Mouse (Mus musculus) lung, postnatal 0 days (tissue): ENCODE data around the gene Bphl. TPM values are rescaled to one million over a fixed set of nuclear protein-coding genes. Genes with fewer than 3 reads are reported as not detected.

Experiments
- ATAC-seq: fragments of 200-750 bp; cut with Nextera tagmentation; 2 replicates; pipeline ENCODE4 v1.8.0; 2017; ENCODE audit warnings: moderate library complexity
- DNase-seq: peaks from one replicate; pipeline ENCODE4 v3.0.0-alpha.2; 2016; ENCODE audit warnings: low spot score
- H3K27ac ChIP-seq: fragments of 300-500 bp; sonication (generic); 2 replicates; pipeline ENCODE4 v1.5.1; 2014; ENCODE audit warnings: antibody characterized with exemption, mild to moderate bottlenecking, low read length, mixed read lengths
- H3K27me3 ChIP-seq: fragments of 300-500 bp; sonication (generic); replicated peaks from 2 replicates; pipeline ENCODE4 v1.6.1; 2014; ENCODE audit warnings: low read length, mixed read lengths; ENCODE audit not compliant: insufficient read depth
- H3K36me3 ChIP-seq: fragments of 300-500 bp; sonication (generic); 2 replicates; pipeline ENCODE4 v1.6.1; 2014; ENCODE audit warnings: low read length, mixed read lengths; ENCODE audit not compliant: insufficient read depth
- H3K4me1 ChIP-seq: fragments of 300-500 bp; sonication (generic); 2 replicates; pipeline ENCODE4 v1.6.1; 2014; ENCODE audit warnings: antibody characterized with exemption, low read depth, low read length, mixed read lengths; ENCODE audit not compliant: insufficient read depth
- H3K4me2 ChIP-seq: fragments of 300-500 bp; sonication (generic); replicated peaks from 2 replicates; pipeline ENCODE4 v1.6.1; 2014; ENCODE audit warnings: low read depth, mild to moderate bottlenecking, low read length, moderate library complexity, mixed read lengths
- H3K4me3 ChIP-seq: fragments of 300-500 bp; sonication (generic); 2 replicates; pipeline ENCODE4 v1.5.1; 2014; ENCODE audit warnings: low read depth, low read length
- H3K9ac ChIP-seq: fragments of 300-500 bp; sonication (generic); replicated peaks from 2 replicates; pipeline ENCODE4 v1.6.1; 2014; ENCODE audit warnings: low read depth, mild to moderate bottlenecking
- H3K9me3 ChIP-seq: fragments of 300-500 bp; sonication (generic); 2 replicates; pipeline ENCODE4 v1.6.1; 2016; ENCODE audit warnings: low read length, mixed read lengths
- CTCF ChIP-seq: IDR thresholded peaks from 2 replicates; pipeline ENCODE4 v1.5.1; 2016; ENCODE audit warnings: antibody characterized with exemption, mild to moderate bottlenecking
- EP300 ChIP-seq: IDR thresholded peaks from 2 replicates; pipeline ENCODE4 v1.6.1; 2016; ENCODE audit warnings: antibody characterized with exemption, mild to moderate bottlenecking, control low read depth
- whole genome bisulfite sequencing: fragments of 180-500 bp; shearing (Covaris S2); extraction: QIAGEN DNeasy Blood & Tissue Kit; methylation state at CpG from one replicate; pipeline ENCODE4 v1.1.7; 2014; 5-methylcytosine and 5-hydroxymethylcytosine counted together
- polyA plus RNA-seq: library from polyadenylated mRNA; unstranded; fragments of >200 nt; fragmentation: Nextera tagmentation; extraction: Ambion mirVana; gene quantifications from 2 replicates; pipeline ENCODE4 v1.2.1, GENCODE M21; 2015

Gene Bphl
- polyA plus RNA-seq, 1 experiment from 2014 or later = 55.3 TPM

DNA sequence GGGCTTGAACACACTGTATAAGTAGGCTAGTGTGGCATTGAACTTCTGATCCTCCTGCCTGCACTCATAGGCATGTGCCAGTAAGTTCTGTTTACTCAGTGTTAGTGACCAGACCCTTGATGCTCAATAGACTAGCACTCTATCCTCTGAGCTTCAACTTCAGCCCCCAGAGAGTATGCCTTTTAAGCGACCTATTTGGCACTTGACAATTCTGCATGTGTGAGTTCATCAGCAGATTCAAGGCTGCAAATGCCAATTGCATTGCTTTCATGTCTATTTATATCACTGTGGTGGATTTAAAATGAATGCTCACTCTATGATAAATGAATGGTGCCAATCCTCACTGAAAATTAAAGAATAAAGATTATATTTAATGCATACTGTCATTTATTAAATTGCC is 68.0 kb downstream of the Bphl start:
- no peak overlapping the region for H3K9ac ChIP-seq
- H3K4me1 ChIP-seq = no peaks in the 10 kb centered on the region
- H3K9me3 ChIP-seq = no peaks in the 10 kb centered on the region
- H3K4me3 ChIP-seq = no peak overlapping the region
- TF ChIP-seq CTCF = no peak
- TF ChIP-seq EP300 = no peak
- no peak overlapping the region for H3K4me2 ChIP-seq
- no peaks in the 10 kb centered on the region for H3K36me3 ChIP-seq
- H3K27ac ChIP-seq = no peak overlapping the region
- ATAC-seq = no peak
- no peak for DNase-seq
- 42% methylated on average over 1 of the region's 1 CpGs for WGBS
- no peaks in the 10 kb centered on the region for H3K27me3 ChIP-seq

DNA sequence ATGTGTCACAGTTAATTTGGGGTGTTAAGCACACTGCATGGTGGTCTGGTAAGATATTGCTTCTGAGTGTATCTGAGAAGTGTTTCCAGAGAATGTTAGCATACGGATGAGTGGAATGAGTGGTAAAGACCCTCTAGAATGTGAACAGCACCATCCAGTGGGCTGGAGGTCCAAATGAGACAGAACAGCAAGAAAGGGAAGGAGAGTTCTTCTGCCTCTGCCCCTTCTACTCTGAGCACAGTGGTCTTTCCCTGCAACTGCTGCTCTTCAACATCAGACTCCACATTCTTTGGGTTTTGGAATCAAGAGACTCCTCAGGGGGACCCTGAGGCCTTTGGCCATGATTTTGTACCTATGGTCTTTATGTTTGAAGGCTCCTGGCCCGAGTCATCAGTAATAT is 68.9 kb downstream of the Bphl start:
- H3K27me3 ChIP-seq = no peaks in the 10 kb centered on the region
- no peak overlapping the region for H3K4me3 ChIP-seq
- H3K9me3 ChIP-seq = no peaks in the 10 kb centered on the region
- 82% methylated on average over 2 of the region's 2 CpGs for WGBS
- no peak for DNase-seq
- TF ChIP-seq CTCF (peak; percentile 21; the same call in 1 of the 2 replicates), EP300 (no peak)
- H3K9ac ChIP-seq = no peak overlapping the region
- no peak for ATAC-seq
- no peaks in the 10 kb centered on the region for H3K36me3 ChIP-seq
- H3K27ac ChIP-seq = no peak overlapping the region
- no peaks in the 10 kb centered on the region for H3K4me1 ChIP-seq
- no peak overlapping the region for H3K4me2 ChIP-seq

DNA sequence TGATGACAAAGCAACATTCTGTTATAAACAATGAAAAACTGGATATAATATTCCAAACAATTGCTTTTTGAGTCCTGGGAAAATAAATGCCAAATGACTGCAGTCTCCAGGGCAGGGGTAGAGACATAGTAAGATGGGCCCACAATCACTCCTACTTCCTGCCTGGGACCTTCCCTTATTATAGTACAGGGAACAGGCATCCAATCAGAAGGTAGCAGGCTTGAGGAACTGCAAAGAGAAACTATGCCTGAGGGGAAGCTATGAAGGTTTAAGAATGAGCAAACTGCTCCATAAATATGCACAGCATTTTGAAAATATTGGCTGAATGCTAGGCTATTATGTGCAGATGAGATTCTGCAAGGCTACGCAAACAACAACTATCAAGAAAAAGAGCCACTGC is 69.6 kb downstream of the Bphl start:
- Histone ChIP-seq H3K27me3 (no peaks in the 10 kb centered on the region), H3K9ac (no peak overlapping the region), H3K27ac (no peak overlapping the region), H3K4me2 (no peak overlapping the region), H3K4me1 (no peaks in the 10 kb centered on the region), H3K4me3 (no peak overlapping the region), H3K36me3 (no peaks in the 10 kb centered on the region), H3K9me3 (no peaks in the 10 kb centered on the region)
- WGBS = 96% methylated on average over 1 of the region's 1 CpGs
- ATAC-seq = no peak
- TF ChIP-seq CTCF (no peak), EP300 (no peak)
- DNase-seq = no peak

DNA sequence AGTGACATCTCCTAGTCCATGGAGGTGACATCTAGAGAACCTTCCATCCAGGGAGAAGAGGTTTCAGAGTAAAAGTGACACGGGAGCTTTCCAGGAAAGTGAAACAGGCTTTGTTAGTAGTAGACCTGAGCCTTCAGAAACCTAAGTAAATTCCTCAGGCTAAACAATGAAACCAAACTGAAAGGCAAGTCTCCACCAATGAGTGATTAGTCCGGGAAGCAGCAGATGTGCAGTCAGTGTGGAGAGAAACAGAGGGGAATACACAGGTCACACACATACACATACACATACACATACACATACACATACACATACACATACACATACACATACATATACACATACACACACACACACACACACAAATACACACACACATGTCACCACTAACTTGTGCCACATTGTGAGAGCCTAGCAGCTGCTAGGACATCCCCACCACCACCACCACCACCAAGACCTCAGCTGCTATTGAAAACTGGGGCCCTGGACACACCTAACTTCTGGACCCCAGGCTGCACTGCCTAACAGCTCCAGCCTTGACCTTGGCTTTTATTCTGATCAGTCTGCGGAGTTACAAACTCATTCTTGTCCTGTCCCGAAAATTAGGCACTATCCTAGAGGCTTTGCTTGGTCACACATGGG is 71.8 kb downstream of the Bphl start:
- H3K27ac ChIP-seq = no peak overlapping the region
- WGBS = 65% methylated on average over 4 of the region's 4 CpGs
- TF ChIP-seq EP300 = no peak
- TF ChIP-seq CTCF = no peak
- H3K4me3 ChIP-seq = no peak overlapping the region
- H3K4me1 ChIP-seq = no peaks in the 10 kb centered on the region
- no peak overlapping the region for H3K9ac ChIP-seq
- no peaks in the 10 kb centered on the region for H3K36me3 ChIP-seq
- ATAC-seq (no peak), DNase-seq (no peak)
- H3K4me2 ChIP-seq = no peak overlapping the region
- no peaks in the 10 kb centered on the region for H3K9me3 ChIP-seq
- H3K27me3 ChIP-seq = no peaks in the 10 kb centered on the region

GRCm38 (mm10) chr13:34109677-34110058 is 72.3 kb downstream of the Bphl start:
- Histone ChIP-seq H3K27ac (no peak overlapping the region), H3K9ac (no peak overlapping the region), H3K9me3 (no peaks in the 10 kb centered on the region), H3K4me3 (no peak overlapping the region), H3K4me2 (no peak overlapping the region), H3K4me1 (no peaks in the 10 kb centered on the region), H3K27me3 (no peaks in the 10 kb centered on the region), H3K36me3 (no peaks in the 10 kb centered on the region)
- TF ChIP-seq CTCF (no peak), EP300 (no peak)
- ATAC-seq (peak; percentile 73), DNase-seq (peak; percentile 73)
- WGBS = 46% methylated on average over 4 of the region's 4 CpGs

DNA sequence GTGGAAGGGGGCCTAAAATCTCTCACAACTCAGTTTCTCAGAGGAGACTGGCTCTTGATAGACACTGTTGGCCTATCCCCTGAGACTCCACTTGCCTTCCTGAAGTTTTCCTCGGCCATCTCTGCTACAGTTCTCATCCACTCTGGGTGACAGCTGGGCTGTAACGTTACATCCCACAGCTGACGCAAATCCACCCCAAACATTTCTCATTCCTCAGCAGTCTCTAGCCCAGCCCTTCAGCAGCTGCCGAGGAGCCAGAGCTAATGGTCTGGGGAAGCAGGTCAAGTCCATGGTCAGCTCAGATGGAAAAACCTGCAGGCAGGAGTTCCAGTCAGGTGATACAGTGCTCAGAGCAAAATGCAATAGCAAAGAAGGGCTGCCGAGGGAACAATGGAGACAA is 73.6 kb downstream of the Bphl start:
- Histone ChIP-seq H3K4me1 (no peaks in the 10 kb centered on the region), H3K4me3 (no peak overlapping the region), H3K4me2 (no peak overlapping the region), H3K9me3 (no peaks in the 10 kb centered on the region), H3K36me3 (no peaks in the 10 kb centered on the region), H3K9ac (no peak overlapping the region), H3K27ac (no peak overlapping the region), H3K27me3 (no peaks in the 10 kb centered on the region)
- DNase-seq (no peak), ATAC-seq (no peak)
- no peak for TF ChIP-seq CTCF
- no peak for TF ChIP-seq EP300
- WGBS = 42% methylated on average over 5 of the region's 5 CpGs

- ATAC-seq = no peak
These were observed 74.5 kb downstream of the Bphl start for GRCm38 (mm10) chr13:34111878-34112277.

More at GRCm38 (mm10) chr13:34111878-34112277, 74.5 kb downstream of the Bphl start:
- Histone ChIP-seq H3K27ac (no peak overlapping the region), H3K4me3 (no peak overlapping the region), H3K4me2 (no peak overlapping the region), H3K4me1 (no peaks in the 10 kb centered on the region), H3K27me3 (no peaks in the 10 kb centered on the region), H3K9me3 (no peaks in the 10 kb centered on the region), H3K9ac (no peak overlapping the region), H3K36me3 (no peaks in the 10 kb centered on the region)
- TF ChIP-seq CTCF = no peak
- no peak for TF ChIP-seq EP300
- WGBS = 88% methylated on average over 3 of the region's 3 CpGs
- DNase-seq = no peak
